11 mouse cellular contexts compared by ENCODE assay signal in the genomic region with DNA sequence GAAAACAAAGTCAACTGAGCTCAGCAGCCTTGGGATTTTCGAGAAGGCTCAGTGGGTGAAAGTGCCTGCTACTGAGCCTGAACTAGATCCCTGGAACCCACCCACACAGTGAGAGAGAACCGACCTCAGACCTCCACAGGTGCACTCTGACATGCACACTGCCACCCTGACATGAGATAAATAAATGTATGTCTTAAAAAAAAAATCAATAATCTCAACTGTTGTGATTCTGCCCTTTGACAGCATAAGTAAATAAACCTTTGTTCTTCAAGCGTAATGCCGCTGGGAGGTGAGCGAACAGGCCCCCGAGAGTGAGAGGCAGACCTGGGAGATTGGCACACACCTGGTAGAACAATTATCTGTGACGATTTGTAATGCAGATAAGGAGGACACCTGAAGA. TPM values are rescaled to one million over a fixed set of nuclear protein-coding genes. Genes with fewer than 3 reads are reported as not detected.
A peak's percentile ranks its signal among the peaks of the same experiment; 100 is the strongest.
DNase-seq lines count a peak whose midpoint lies in the region; ATAC-seq and TF ChIP-seq lines count a peak whose summit lies in the region.
"Had no signal": no experiment of that assay in that cellular context is flagged by ENCODE, and none has a peak within 500 bp of the region (broad histone marks: within the 10 kb centered on the region; RNA-seq: fewer than 3 reads in every experiment).

No protein-coding gene starts in this region.

- no peak for TF ChIP-seq CTCF in bone marrow macrophage, adult 2 months (IDR thresholded peaks at IDR 0.05; ENCODE audit: low read depth, low read length)
- TF ChIP-seq CTCF in stomach, postnatal 0 days (IDR thresholded peaks at IDR 0.05; ENCODE audit: low read depth) = no peak

- DNase-seq in spleen, adult 12 weeks (ENCODE audit: low spot score) = peak; percentile 5
- no peak for DNase-seq in spleen, postnatal 4 days (ENCODE audit: low spot score in 2 of 2)
- DNase-seq in stomach, postnatal 0 days (ENCODE audit: low spot score) = no peak
- no peak for DNase-seq in Muller cell, postnatal 12 days (ENCODE audit: inconsistent ontology term)
- DNase-seq: embryo, embryonic 11 days; gastrocnemius, postnatal 25 days had no signal

- H3K36me3 ChIP-seq in liver, embryonic 12.5 days = no peaks in the 10 kb centered on the region
- H3K36me3 ChIP-seq in stomach, postnatal 0 days (ENCODE audit: control insufficient read depth, insufficient read depth, low read length) = no peaks in the 10 kb centered on the region
- H3K36me3 ChIP-seq: kidney, embryonic 15.5 days; midbrain, embryonic 13.5 days had no signal

- no peak for TF ChIP-seq POLR2A in bone marrow macrophage, adult 2 months (IDR thresholded peaks at IDR 0.05; ENCODE audit: borderline replicate concordance, low read depth, low read length)

- WGBS in liver, embryonic 12.5 days (ENCODE audit: insufficient replicate concordance) = 35% methylated on average over 7 of the region's 7 CpGs
- WGBS in stomach, postnatal 0 days = 30% methylated on average over 7 of the region's 7 CpGs

- peak overlapping the region; percentile 53 for H3K4me2 ChIP-seq in liver, embryonic 12.5 days
- peak overlapping the region; percentile 34; the same call in 1 of the 2 replicates for H3K4me2 ChIP-seq in stomach, postnatal 0 days (replicated peaks; ENCODE audit: low read depth)
- H3K4me2 ChIP-seq: kidney, embryonic 15.5 days; midbrain, embryonic 13.5 days had no signal

- no peak for ATAC-seq in liver, embryonic 12.5 days
- no peak for ATAC-seq in stomach, postnatal 0 days (ENCODE audit: low FRiP score, low TSS enrichment)
- no peak for ATAC-seq in activated CD4-positive, CD25-positive, alpha-beta regulatory T cell, adult 4 months
- ATAC-seq: midbrain, embryonic 13.5 days had no signal

- H3K27me3 ChIP-seq in liver, embryonic 12.5 days (replicated peaks) = no peaks in the 10 kb centered on the region
- H3K27me3 ChIP-seq in stomach, postnatal 0 days (ENCODE audit: control insufficient read depth, insufficient read depth, low read length) = no peaks in the 10 kb centered on the region
- H3K27me3 ChIP-seq: kidney, embryonic 15.5 days; midbrain, embryonic 13.5 days had no signal

- H3K4me3 ChIP-seq in bone marrow macrophage, adult 2 months (ENCODE audit: insufficient read depth, low read length) = peak overlapping the region; percentile 45
- H3K4me3 ChIP-seq in liver, embryonic 12.5 days = peak overlapping the region; percentile 6; the same call in 1 of the 2 replicates
- H3K4me3 ChIP-seq in stomach, postnatal 0 days (ENCODE audit: low read depth, low read length) = no peak overlapping the region; the same call in 1 of the 2 replicates
- H3K4me3 ChIP-seq: kidney, embryonic 15.5 days; midbrain, embryonic 13.5 days had no signal

- peaks cover 27% of the 10 kb centered on the region for H3K4me1 ChIP-seq in bone marrow macrophage, adult 2 months (ENCODE audit: control insufficient read depth, insufficient read depth, low read length)
- H3K4me1 ChIP-seq in liver, embryonic 12.5 days = peaks cover 79% of the 10 kb centered on the region
- H3K4me1 ChIP-seq in stomach, postnatal 0 days (replicated peaks; ENCODE audit: control insufficient read depth, insufficient read depth) = no peaks in the 10 kb centered on the region
- H3K4me1 ChIP-seq: midbrain, embryonic 13.5 days had no signal

- no peak overlapping the region for H3K9ac ChIP-seq in liver, embryonic 12.5 days
- no peak overlapping the region for H3K9ac ChIP-seq in stomach, postnatal 0 days (ENCODE audit: low read length)
- H3K9ac ChIP-seq: kidney, embryonic 15.5 days; midbrain, embryonic 13.5 days had no signal

- no peak for TF ChIP-seq EP300 in stomach, postnatal 0 days (optimal IDR thresholded peaks at IDR 0.05)

- H3K9me3 ChIP-seq in liver, embryonic 12.5 days (replicated peaks) = no peaks in the 10 kb centered on the region
- no peaks in the 10 kb centered on the region for H3K9me3 ChIP-seq in stomach, postnatal 0 days (ENCODE audit: control insufficient read depth, low read length)
- H3K9me3 ChIP-seq: kidney, embryonic 15.5 days; midbrain, embryonic 13.5 days had no signal

- H3K27ac ChIP-seq in bone marrow macrophage, adult 2 months (ENCODE audit: insufficient read depth, low read depth, low read length) = no peak overlapping the region; the same call in 1 of the 2 replicates
- H3K27ac ChIP-seq in liver, embryonic 12.5 days = peak overlapping the region; percentile 30; the same call in 1 of the 2 replicates
- H3K27ac ChIP-seq in stomach, postnatal 0 days (replicated peaks) = no peak overlapping the region
- H3K27ac ChIP-seq: kidney, embryonic 15.5 days; midbrain, embryonic 13.5 days had no signal

RNA-seq across cellular contexts. Expression of gene Pank1, which starts 33.2 kb away (rescaled TPM):
- 4.8 and 5.2 TPM in 2 replicates for polyA plus RNA-seq in bone marrow macrophage, adult 2 months (2012; ENCODE audit: insufficient read depth, insufficient read length, missing spikeins)
- 6.5 and 6.7 TPM in 2 replicates for polyA plus RNA-seq in liver, embryonic 12.5 days (2016; fragmentation: Nextera tagmentation; extraction: Ambion mirVana)
- 3.9 and 4.3 TPM in 2 replicates for polyA plus RNA-seq in stomach, postnatal 0 days (2015; fragmentation: Nextera tagmentation; extraction: Ambion mirVana)
- polyA plus RNA-seq in activated CD4-positive, CD25-positive, alpha-beta regulatory T cell, adult 4 months (2017; shearing (Covaris generic)) = 1 to 10 TPM in 1 of 2 experiments, under 1 TPM in 1; 0.53 to 1.1 TPM
